Mouse (Mus musculus) heart, adult 2 months (tissue): ENCODE measurements around the gene Stxbp5l. TPM values are rescaled to one million over a fixed set of nuclear protein-coding genes. Genes with fewer than 3 reads are reported as not detected.

Source experiments
- DNase-seq, 2 experiments: peaks; one replicate each; pipeline ENCODE4 v3.0.0; 2021
- H3K27ac ChIP-seq: fragments of 200-600 bp; 2 replicates; pipeline ENCODE4 v1.8.1; 2022
- H3K27me3 ChIP-seq: fragments of 200-500 bp; 2 replicates; pipeline ENCODE4 v1.6.1; 2012; ENCODE audit warnings: mild to moderate bottlenecking, low read length, inconsistent platforms, mixed read lengths; ENCODE audit not compliant: control insufficient read depth, insufficient read depth
- H3K36me3 ChIP-seq: fragments of 200-500 bp; 2 replicates; pipeline ENCODE4 v1.6.1; 2012; ENCODE audit warnings: low read length, inconsistent platforms; ENCODE audit not compliant: control insufficient read depth, insufficient read depth
- H3K4me1 ChIP-seq: fragments of 200-500 bp; 2 replicates; pipeline ENCODE4 v1.6.1; 2011; ENCODE audit warnings: low read length; ENCODE audit not compliant: control insufficient read depth, insufficient read depth
- H3K4me3 ChIP-seq: fragments of 200-600 bp; 2 replicates; pipeline ENCODE4 v1.8.1; 2022
- H3K79me2 ChIP-seq: fragments of 200-500 bp; replicated peaks from 2 replicates; pipeline ENCODE4 v1.6.1; 2012; ENCODE audit warnings: mild to moderate bottlenecking, inconsistent platforms, low read length, moderate library complexity, mixed read lengths; ENCODE audit not compliant: control insufficient read depth, insufficient read depth
- H3K9ac ChIP-seq: fragments of 200-500 bp; 2 replicates; pipeline ENCODE4 v1.6.1; 2012; ENCODE audit warnings: low read depth, mild to moderate bottlenecking, control low read depth, inconsistent platforms, low read length, mixed read lengths
- CTCF ChIP-seq: fragments of 200-600 bp; IDR thresholded peaks from 2 replicates; pipeline ENCODE4 v1.8.1; 2022; ENCODE audit warnings: antibody characterized with exemption, mild to moderate bottlenecking, moderate library complexity
- EP300 ChIP-seq: fragments of 200-500 bp; IDR thresholded peaks from 2 replicates; pipeline ENCODE4 v1.6.1; 2011; ENCODE audit warnings: low read depth, low read length, control low read depth; ENCODE audit not compliant: insufficient read depth
- POLR2A ChIP-seq: fragments of 200-500 bp; IDR thresholded peaks from 2 replicates; pipeline ENCODE4 v1.6.1; 2011; ENCODE audit warnings: mild to moderate bottlenecking, low read depth, low read length, control low read depth; ENCODE audit not compliant: insufficient read depth
- WGBS: fragments of 180-500 bp; shearing (Covaris S2); methylation state at CpG from one replicate; pipeline ENCODE4 v1.1.7; 2018; 5-methylcytosine and 5-hydroxymethylcytosine counted together
- intact Hi-C: fragments of 180-260 bp; cut with DNase I; formaldehyde crosslinking; loops from one replicate; pipeline ENCODE4 v1.15.1; 2025
- long read RNA-seq: library from polyadenylated mRNA; stranded (forward); transcript quantifications from one replicate; pipeline ENCODE4 v2.0.0, GENCODE M21; 2021
- polyA plus RNA-seq: library from polyadenylated mRNA; depleted of rRNA; stranded (reverse); fragments of >200 nt; gene quantifications from 2 replicates; pipeline ENCODE4 v1.2.3, GENCODE M21; 2012; rRNA removed
- total RNA-seq, 2 experiments: library from RNA; stranded (reverse); gene quantifications; 2 replicates each; pipeline ENCODE4 v1.2.3; 2021

Gene Stxbp5l
- total RNA-seq (not detected), polyA plus RNA-seq (0.03 TPM in 1 of 2 replicates, not detected in the other)
- long read RNA-seq: 0 reads

GRCm38 (mm10) chr16:37384821-37385344 is at the start of gene Stxbp5l:
Gene Stxbp5l, minus strand, starts transcription at chr16:37384962.
- H3K27me3 ChIP-seq: peaks cover 5% of the 10 kb centered on the region
- intact Hi-C loops: no loop called here
- no peaks in the 10 kb centered on the region for H3K79me2 ChIP-seq
- H3K4me3 ChIP-seq: peak within 1 kb of the TSS; percentile 31
- peak; percentile 77 to 79 for DNase-seq
- no peaks in the 10 kb centered on the region for H3K36me3 ChIP-seq
- no peak within 1 kb of the TSS for H3K27ac ChIP-seq
- 0 out of 2 replicates have a peak within 1 kb of the TSS, but pooled peaks have one; percentile 14 for H3K9ac ChIP-seq
- 1% methylated on average over 32 of the region's 33 CpGs for WGBS
- TF ChIP-seq POLR2A (no peak), CTCF (no peak), EP300 (no peak)
- peaks cover 1% of the 10 kb centered on the region for H3K4me1 ChIP-seq

- no peak for DNase-seq
- TF ChIP-seq EP300: no peak
- WGBS: 51% methylated on average over 5 of the region's 5 CpGs
- Histone ChIP-seq H3K36me3 (no peaks in the 10 kb centered on the region), H3K4me3 (no peak overlapping the region), H3K79me2 (no peaks in the 10 kb centered on the region), H3K9ac (no peak overlapping the region), H3K4me1 (no peaks in the 10 kb centered on the region), H3K27ac (no peak overlapping the region), H3K27me3 (no peaks in the 10 kb centered on the region)
- intact Hi-C loops: no loop called here
Measured at GRCm38 (mm10) chr16:37433418-37434204, 48.8 kb upstream of the Stxbp5l start.

GRCm38 (mm10) chr16:37425434-37425833 is 40.7 kb upstream of the Stxbp5l start:
- no peak overlapping the region for H3K9ac ChIP-seq
- TF ChIP-seq CTCF: no peak
- no peak for TF ChIP-seq POLR2A
- no peak for TF ChIP-seq EP300
- H3K4me1 ChIP-seq: no peaks in the 10 kb centered on the region
- no peaks in the 10 kb centered on the region for H3K79me2 ChIP-seq
- H3K4me3 ChIP-seq: no peak overlapping the region
- intact Hi-C loops: no loop called here
- no peaks in the 10 kb centered on the region for H3K36me3 ChIP-seq
- no peak overlapping the region for H3K27ac ChIP-seq
- 35% methylated on average over 1 of the region's 1 CpGs for WGBS
- DNase-seq: no peak
- no peaks in the 10 kb centered on the region for H3K27me3 ChIP-seq

GRCm38 (mm10) chr16:37422874-37423273 is 38.1 kb upstream of the Stxbp5l start:
- H3K36me3 ChIP-seq: no peaks in the 10 kb centered on the region
- no peaks in the 10 kb centered on the region for H3K4me1 ChIP-seq
- DNase-seq: peak; percentile 27 to 38
- WGBS: 66% methylated on average over 5 of the region's 5 CpGs
- no peaks in the 10 kb centered on the region for H3K27me3 ChIP-seq
- TF ChIP-seq POLR2A: no peak
- TF ChIP-seq EP300: no peak
- 0 out of 2 replicates have a peak, but pooled peaks have one; percentile 3 for TF ChIP-seq CTCF
- intact Hi-C loops: no loop called here
- H3K27ac ChIP-seq: no peak overlapping the region
- H3K79me2 ChIP-seq: no peaks in the 10 kb centered on the region
- no peak overlapping the region for H3K4me3 ChIP-seq
- H3K9ac ChIP-seq: no peak overlapping the region

- Histone ChIP-seq H3K9ac (no peak overlapping the region), H3K4me3 (no peak overlapping the region), H3K27me3 (no peaks in the 10 kb centered on the region), H3K27ac (no peak overlapping the region), H3K4me1 (no peaks in the 10 kb centered on the region), H3K79me2 (no peaks in the 10 kb centered on the region), H3K36me3 (no peaks in the 10 kb centered on the region)
- TF ChIP-seq EP300 (no peak), POLR2A (no peak), CTCF (no peak)
- no peak for DNase-seq
- WGBS: 86% methylated on average over 3 of the region's 3 CpGs
- intact Hi-C loops: no loop called here
Measured at GRCm38 (mm10) chr16:37421851-37422250, 37.1 kb upstream of the Stxbp5l start.

- no peak for TF ChIP-seq POLR2A
- no peak for TF ChIP-seq EP300
- TF ChIP-seq CTCF: no peak
- intact Hi-C loops: no loop called here
- no peaks in the 10 kb centered on the region for H3K36me3 ChIP-seq
- no peak overlapping the region for H3K4me3 ChIP-seq
- DNase-seq: no peak
- H3K27me3 ChIP-seq: no peaks in the 10 kb centered on the region
- WGBS: 72% methylated on average over 2 of the region's 2 CpGs
- H3K79me2 ChIP-seq: no peaks in the 10 kb centered on the region
- no peak overlapping the region for H3K27ac ChIP-seq
- no peaks in the 10 kb centered on the region for H3K4me1 ChIP-seq
- no peak overlapping the region for H3K9ac ChIP-seq
Measured at GRCm38 (mm10) chr16:37420512-37420911, 35.8 kb upstream of the Stxbp5l start.
